Comparison of ENCODE assay signal across 16 mouse cellular contexts in genomic region chr19:27906976-27907375, GRCm38 (mm10).
DNase-seq lines count a peak whose midpoint lies in the region; ATAC-seq lines count a peak whose summit lies in the region.
"Had no signal": no experiment of that assay in that cellular context is flagged by ENCODE, and none has a peak within 500 bp of the region (broad histone marks: within the 10 kb centered on the region; RNA-seq: fewer than 3 reads in every experiment).

No protein-coding gene starts in this region.

- ATAC-seq in CD4-positive, CD25-positive, alpha-beta regulatory T cell, adult 4 months, result no peak
- peak; percentile 65 for ATAC-seq in liver, embryonic 16.5 days (ENCODE audit: low read depth)
- ATAC-seq: midbrain, embryonic 16.5 days had no signal

- H3K36me3 ChIP-seq in erythroblast, embryonic 14.5 days (ENCODE audit: control insufficient read depth), result no peaks in the 10 kb centered on the region; the same call in 1 of the 2 replicates
- H3K36me3 ChIP-seq in liver, embryonic 16.5 days (ENCODE audit: control insufficient read depth, insufficient read depth), result no peaks in the 10 kb centered on the region
- H3K36me3 ChIP-seq: forebrain, embryonic 12.5 days; hindbrain, embryonic 10.5 days; stomach, embryonic 15.5 days had no signal

- peak overlapping the region; percentile 47; the same call in 1 of the 2 replicates for H3K9ac ChIP-seq in liver, embryonic 16.5 days (ENCODE audit: low read depth, low read length)
- H3K9ac ChIP-seq: forebrain, embryonic 12.5 days; stomach, embryonic 15.5 days had no signal

- peak overlapping the region; percentile 58 for H3K4me3 ChIP-seq in erythroblast, embryonic 14.5 days (replicated peaks)
- H3K4me3 ChIP-seq in liver, embryonic 16.5 days (ENCODE audit: low read depth, low read length), result peak overlapping the region; percentile 50
- H3K4me3 ChIP-seq: forebrain, embryonic 12.5 days; gastrocnemius, adult 2 months; hindbrain, embryonic 10.5 days; stomach, embryonic 15.5 days had no signal

- peaks cover 48% of the 10 kb centered on the region for H3K4me1 ChIP-seq in erythroblast, embryonic 14.5 days (ENCODE audit: control insufficient read depth)
- peaks cover 20% of the 10 kb centered on the region for H3K4me1 ChIP-seq in liver, embryonic 16.5 days (ENCODE audit: control insufficient read depth, low read depth, low read length)

- WGBS in liver, embryonic 16.5 days (ENCODE audit: insufficient replicate concordance), result 11% methylated on average over 5 of the region's 5 CpGs

- no peaks in the 10 kb centered on the region for H3K9me3 ChIP-seq in erythroblast, embryonic 14.5 days (ENCODE audit: control insufficient read depth, low read length)
- no peaks in the 10 kb centered on the region for H3K9me3 ChIP-seq in liver, embryonic 16.5 days (replicated peaks; ENCODE audit: control insufficient read depth, low read length)
- H3K9me3 ChIP-seq: forebrain, embryonic 12.5 days; stomach, embryonic 15.5 days had no signal

- H3K4me2 ChIP-seq in liver, embryonic 16.5 days (ENCODE audit: low read depth, low read length), result peak overlapping the region; percentile 60
- H3K4me2 ChIP-seq: forebrain, embryonic 12.5 days; heart, embryonic 11.5 days; stomach, embryonic 15.5 days had no signal

- DNase-seq in CD4-positive, CD25-positive, alpha-beta regulatory T cell, adult 2 months (ENCODE audit: low read depth, low spot score), result peak; percentile 6
- peak; percentile 33 for DNase-seq in MEL-GATA-1-ER (ENCODE audit: extremely low read depth, low read depth)
- DNase-seq in urinary bladder, adult 2 months (ENCODE audit: low spot score), result no peak
- DNase-seq in cerebellum, adult 11-12 months, result no peak
- DNase-seq in cerebellum, adult 18-20 months, result no peak
- DNase-seq: gastrocnemius, adult 2 months; kidney, adult 2 months; lung, postnatal 14 days had no signal

- peak overlapping the region; percentile 50; the same call in 1 of the 2 replicates for H3K27ac ChIP-seq in liver, embryonic 16.5 days (ENCODE audit: low read length)
- H3K27ac ChIP-seq: forebrain, embryonic 12.5 days; gastrocnemius, adult 2 months; hindbrain, embryonic 10.5 days; stomach, embryonic 15.5 days had no signal

- H3K27me3 ChIP-seq in erythroblast, embryonic 14.5 days (ENCODE audit: control insufficient read depth), result no peaks in the 10 kb centered on the region
- H3K27me3 ChIP-seq in liver, embryonic 16.5 days (ENCODE audit: control insufficient read depth, insufficient read depth, low read depth, low read length), result no peaks in the 10 kb centered on the region
- H3K27me3 ChIP-seq: stomach, embryonic 15.5 days had no signal

Comparison
In these comparisons a context has a peak if more than half of its experiments do, and no peak if none do; other contexts are left out.
1. DNase-seq: peak in CD4-positive, CD25-positive, alpha-beta regulatory T cell, adult 2 months (single experiment) and MEL-GATA-1-ER (single experiment); none in urinary bladder, adult 2 months (single experiment), cerebellum, adult 11-12 months (single experiment) and cerebellum, adult 18-20 months (0 of 2).